Mouse (Mus musculus) forebrain, embryonic 15.5 days (tissue): ENCODE results near the gene Acvr1. TPM values are rescaled to one million over a fixed set of nuclear protein-coding genes. Genes with fewer than 3 reads are reported as not detected.
A peak's percentile ranks its signal among the peaks of the same experiment; 100 is the strongest.

ENCODE experiments used
- ATAC-seq: fragments of 200-750 bp; cut with Nextera tagmentation; replicated peaks from 2 replicates; pipeline ENCODE4 v1.8.0; 2017; ENCODE audit warnings: mild to moderate bottlenecking, moderate TSS enrichment, moderate library complexity
- H3K27ac ChIP-seq: fragments of 300-500 bp; sonication (generic); replicated peaks from 2 replicates; pipeline ENCODE4 v1.5.1; 2015; ENCODE audit warnings: mild to moderate bottlenecking, inconsistent platforms
- H3K27me3 ChIP-seq: fragments of 300-500 bp; sonication (generic); 2 replicates; pipeline ENCODE4 v1.6.1; 2015; ENCODE audit warnings: inconsistent platforms
- H3K36me3 ChIP-seq: fragments of 300-500 bp; sonication (generic); 2 replicates; pipeline ENCODE4 v1.6.1; 2015; ENCODE audit warnings: mild to moderate bottlenecking, inconsistent platforms
- H3K4me1 ChIP-seq: fragments of 300-500 bp; sonication (generic); 2 replicates; pipeline ENCODE4 v1.6.1; 2015; ENCODE audit warnings: inconsistent platforms
- H3K4me2 ChIP-seq: fragments of 300-500 bp; sonication (generic); replicated peaks from 2 replicates; pipeline ENCODE4 v1.6.1; 2015; ENCODE audit warnings: mild to moderate bottlenecking, inconsistent platforms
- H3K4me3 ChIP-seq: fragments of 300-500 bp; sonication (generic); 2 replicates; pipeline ENCODE4 v1.5.1; 2015; ENCODE audit warnings: mild to moderate bottlenecking, inconsistent platforms
- H3K9ac ChIP-seq: fragments of 300-500 bp; sonication (generic); replicated peaks from 2 replicates; pipeline ENCODE4 v1.6.1; 2015; ENCODE audit warnings: mild to moderate bottlenecking, inconsistent platforms
- H3K9me3 ChIP-seq: fragments of 300-500 bp; sonication (generic); 2 replicates; pipeline ENCODE4 v1.6.1; 2016; ENCODE audit warnings: inconsistent platforms
- WGBS: fragments of 180-500 bp; shearing (Covaris S2); methylation state at CpG from one replicate; pipeline ENCODE4 v1.1.7; 2015; ENCODE audit warnings: mixed read lengths; 5-methylcytosine and 5-hydroxymethylcytosine counted together
- polyA plus RNA-seq: library from polyadenylated mRNA; unstranded; fragments of >200 nt; fragmentation: Nextera tagmentation; extraction: Ambion mirVana; gene quantifications from 2 replicates; pipeline ENCODE4 v1.2.1, GENCODE M21; 2015

Gene Acvr1
- polyA plus RNA-seq, 1 experiment from 2014 or later = 7.9 TPM

DNA sequence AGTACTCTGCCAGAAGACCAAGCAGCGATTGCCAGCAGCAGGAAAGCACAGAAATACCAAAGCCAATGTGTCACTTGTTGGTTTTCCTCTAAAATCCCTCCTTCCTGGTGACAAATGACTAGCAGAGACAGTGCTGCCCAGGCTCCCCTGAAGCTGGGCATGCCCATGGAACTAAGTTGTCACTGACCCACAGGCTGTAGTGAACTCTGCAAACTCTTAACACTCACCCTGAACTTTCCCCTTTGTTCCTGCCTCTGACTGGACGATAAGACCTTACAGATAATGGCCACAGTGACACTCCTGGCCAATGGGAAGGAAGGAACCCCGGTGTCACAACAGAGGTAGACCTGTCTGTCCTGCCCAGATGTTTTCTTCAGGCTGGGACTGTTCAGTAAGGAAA, 53.7 kb downstream of the Acvr1 start:
- H3K4me1 ChIP-seq = peaks cover 11% of the 10 kb centered on the region
- H3K9me3 ChIP-seq = no peaks in the 10 kb centered on the region
- H3K36me3 ChIP-seq = no peaks in the 10 kb centered on the region
- WGBS = 77% methylated on average over 3 of the region's 3 CpGs
- no peak overlapping the region for H3K4me3 ChIP-seq
- H3K27ac ChIP-seq = no peak overlapping the region
- H3K27me3 ChIP-seq = no peaks in the 10 kb centered on the region
- no peak overlapping the region for H3K4me2 ChIP-seq
- ATAC-seq = no peak
- H3K9ac ChIP-seq = no peak overlapping the region

DNA sequence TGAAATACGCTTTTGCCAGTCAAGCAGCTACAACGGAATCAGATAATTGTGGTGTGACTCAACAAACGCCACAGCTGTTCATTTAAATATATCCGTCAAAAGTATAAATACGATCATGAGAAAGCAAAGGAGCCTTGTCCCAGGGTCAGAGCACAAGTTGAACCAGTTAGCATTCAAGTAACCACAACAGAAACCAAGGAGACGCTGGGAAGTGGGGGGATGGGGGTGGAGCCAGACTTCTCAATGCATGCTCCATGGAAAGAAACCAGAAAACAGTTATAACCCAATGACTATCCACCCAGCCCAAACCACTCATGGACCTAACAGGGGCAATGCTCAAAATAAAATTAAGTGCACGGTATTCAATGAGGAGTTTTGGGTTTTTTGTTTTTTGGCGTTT, 56.8 kb downstream of the Acvr1 start:
- Histone ChIP-seq H3K9me3 (no peaks in the 10 kb centered on the region), H3K4me2 (no peak overlapping the region), H3K4me1 (0 out of 2 replicates have a peak, but pooled peaks cover 5% of the 10 kb centered on the region), H3K9ac (no peak overlapping the region), H3K27me3 (no peaks in the 10 kb centered on the region), H3K36me3 (peaks cover 4% of the 10 kb centered on the region; the same call in 1 of the 2 replicates), H3K4me3 (no peak overlapping the region), H3K27ac (no peak overlapping the region)
- no peak for ATAC-seq
- WGBS = 52% methylated on average over 8 of the region's 8 CpGs

DNA sequence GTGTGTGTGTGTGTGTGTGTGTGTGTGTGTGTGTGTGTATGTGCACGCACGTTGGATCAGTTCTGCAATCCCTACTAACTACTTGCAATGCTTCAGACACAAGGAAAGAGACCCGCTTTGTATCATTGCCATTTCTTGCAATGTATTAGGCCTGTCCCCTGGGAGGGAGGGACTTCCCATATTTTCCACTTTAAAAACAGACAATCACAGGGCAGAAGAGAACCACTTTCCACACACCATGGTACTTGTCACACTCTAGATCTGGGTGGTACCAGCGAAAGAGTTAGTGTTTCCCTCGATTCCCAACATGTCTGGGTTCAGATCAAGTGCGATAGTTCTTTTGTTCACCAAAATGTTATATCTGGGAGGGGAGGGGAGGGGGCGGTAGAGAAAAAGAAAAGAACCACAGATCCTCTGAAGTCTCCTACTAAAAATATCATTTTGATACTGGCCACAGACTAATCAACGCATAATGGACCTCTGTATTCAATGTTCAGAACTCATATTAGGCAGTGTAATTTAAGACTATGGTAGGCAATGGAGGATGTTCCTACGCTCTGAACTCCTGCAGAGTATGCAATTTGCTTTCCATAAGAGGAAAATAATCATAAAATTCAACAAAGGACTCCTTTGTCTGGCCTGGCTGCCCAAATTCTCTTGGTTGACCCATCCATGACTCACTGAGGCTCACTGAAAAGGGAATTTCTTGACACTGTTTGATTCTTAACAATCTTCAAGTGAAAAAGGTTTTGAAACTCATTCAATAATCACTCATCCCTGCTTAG, 61.5 kb downstream of the Acvr1 start:
- H3K9ac ChIP-seq = no peak overlapping the region
- H3K36me3 ChIP-seq = peaks cover 4% of the 10 kb centered on the region; the same call in 1 of the 2 replicates
- 0 out of 2 replicates have a peak, but pooled peaks cover 3% of the 10 kb centered on the region for H3K4me1 ChIP-seq
- H3K4me3 ChIP-seq = no peak overlapping the region
- no peak for ATAC-seq
- H3K9me3 ChIP-seq = no peaks in the 10 kb centered on the region
- H3K27ac ChIP-seq = no peak overlapping the region
- no peak overlapping the region for H3K4me2 ChIP-seq
- 85% methylated on average over 9 of the region's 9 CpGs for WGBS
- no peaks in the 10 kb centered on the region for H3K27me3 ChIP-seq

DNA sequence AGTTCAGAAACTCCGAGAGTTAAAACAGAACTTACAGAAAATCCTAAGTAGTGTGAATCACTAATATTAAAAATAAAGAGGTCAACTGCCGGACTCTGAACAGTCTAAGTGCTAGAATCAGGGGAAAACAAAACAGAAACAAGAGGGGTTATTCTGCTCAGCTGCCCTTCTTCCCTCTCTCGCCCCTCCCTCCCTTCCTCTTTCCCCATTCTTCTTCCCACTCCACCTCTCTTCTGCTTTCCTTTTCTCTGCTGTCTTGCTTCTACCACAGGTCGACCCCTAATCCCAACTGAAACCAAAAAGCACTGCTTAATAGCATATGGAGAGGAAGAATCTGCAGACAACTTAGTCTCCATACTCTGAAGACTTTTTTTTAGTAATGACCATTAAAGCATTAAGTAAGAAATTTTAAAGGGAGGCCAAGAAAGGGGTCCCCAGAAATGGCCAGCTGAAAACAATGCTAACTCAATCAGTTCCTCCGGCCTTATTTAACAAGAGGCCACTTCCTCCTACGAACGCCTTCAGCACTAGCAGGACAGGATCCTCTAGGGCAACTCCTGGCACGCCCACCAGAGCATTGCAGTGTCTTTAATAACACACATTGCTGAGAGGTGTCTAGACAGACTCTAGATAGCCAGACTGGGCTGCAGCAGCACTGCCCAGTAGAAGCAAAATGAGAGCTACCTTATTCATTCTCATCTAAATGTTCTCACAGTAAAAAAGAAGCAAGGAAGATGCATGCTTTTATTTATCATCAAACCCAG, 70.1 kb downstream of the Acvr1 start:
- Histone ChIP-seq H3K9me3 (no peaks in the 10 kb centered on the region), H3K27me3 (no peaks in the 10 kb centered on the region), H3K36me3 (no peaks in the 10 kb centered on the region), H3K4me2 (no peak overlapping the region), H3K4me3 (no peak overlapping the region), H3K27ac (no peak overlapping the region), H3K9ac (no peak overlapping the region), H3K4me1 (peaks cover 6% of the 10 kb centered on the region)
- WGBS = 73% methylated on average over 8 of the region's 8 CpGs
- ATAC-seq = no peak

DNA sequence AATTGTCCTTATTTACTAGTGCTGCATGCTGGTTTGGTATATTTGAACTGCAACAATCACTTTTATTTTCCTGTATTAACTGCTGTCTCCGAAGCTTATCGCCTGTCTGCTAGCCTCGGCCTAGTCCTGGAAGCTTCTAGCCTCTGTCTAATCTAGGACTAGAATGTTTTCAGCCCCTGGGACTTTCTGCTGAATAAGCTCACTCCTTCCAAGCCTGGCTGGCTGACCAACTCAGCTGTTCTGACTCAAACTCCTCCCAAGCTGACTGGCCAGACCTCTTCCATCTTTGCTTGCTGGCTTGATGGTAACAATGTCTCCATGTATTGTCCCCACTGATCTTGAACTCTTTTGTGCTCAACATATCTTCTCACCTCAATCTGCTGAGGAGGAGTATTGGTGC, 71.7 kb downstream of the Acvr1 start:
- Histone ChIP-seq H3K4me3 (no peak overlapping the region), H3K27me3 (no peaks in the 10 kb centered on the region), H3K9me3 (no peaks in the 10 kb centered on the region), H3K4me1 (peaks cover 6% of the 10 kb centered on the region), H3K27ac (no peak overlapping the region), H3K4me2 (no peak overlapping the region), H3K9ac (no peak overlapping the region), H3K36me3 (no peaks in the 10 kb centered on the region)
- no peak for ATAC-seq
- 89% methylated on average over 3 of the region's 3 CpGs for WGBS

DNA sequence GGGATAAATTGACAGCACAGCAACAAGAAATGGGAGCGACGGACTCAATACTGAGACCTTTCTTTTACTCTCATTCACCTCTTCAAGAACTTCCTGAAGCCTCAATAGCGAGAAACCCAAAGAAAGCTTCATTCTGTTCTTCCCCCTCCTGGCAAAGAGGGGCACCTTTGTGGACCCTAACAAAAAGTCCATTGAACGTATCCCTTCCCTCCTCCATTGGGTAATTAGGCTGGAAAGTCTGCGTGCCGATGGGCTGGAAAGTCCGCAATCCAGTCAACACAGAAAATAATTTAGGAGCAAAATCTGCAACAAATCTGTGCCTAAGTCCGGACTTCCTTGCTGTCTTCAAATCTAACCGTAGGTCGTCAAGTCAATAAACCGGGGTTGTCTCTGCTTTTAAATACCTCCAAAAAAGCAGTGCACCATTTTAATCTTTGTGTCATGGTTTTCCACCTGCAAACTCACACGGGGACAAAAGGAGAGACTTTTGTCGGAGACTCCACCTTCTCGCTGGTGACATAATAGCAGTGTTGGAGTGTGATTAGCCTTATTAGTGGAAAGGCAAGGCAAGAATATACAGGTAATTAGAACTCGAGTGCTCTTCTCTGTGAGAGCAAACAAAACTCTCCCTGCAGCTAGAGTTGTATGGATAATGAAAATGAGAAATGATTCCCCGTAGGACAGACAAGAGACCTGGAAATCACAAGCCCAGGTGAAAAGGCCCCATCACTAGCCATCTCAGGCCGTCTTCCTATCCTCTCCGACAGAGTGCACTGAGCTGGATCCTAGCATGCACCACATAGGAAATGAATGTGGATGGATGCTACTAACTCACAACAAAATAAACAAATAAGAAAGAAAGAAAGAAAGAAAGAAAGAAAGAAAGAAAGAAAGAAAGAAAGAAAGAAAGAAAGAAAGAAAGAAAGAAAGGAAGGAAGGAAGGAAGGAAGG, 73.0 kb downstream of the Acvr1 start:
- Histone ChIP-seq H3K4me3 (no peak overlapping the region), H3K9ac (no peak overlapping the region), H3K27ac (no peak overlapping the region), H3K4me2 (0 out of 2 replicates have a peak overlapping the region, but pooled peaks have one; percentile 3), H3K27me3 (no peaks in the 10 kb centered on the region), H3K36me3 (no peaks in the 10 kb centered on the region), H3K9me3 (no peaks in the 10 kb centered on the region), H3K4me1 (peaks cover 6% of the 10 kb centered on the region)
- no peak for ATAC-seq
- WGBS = 10% methylated on average over 18 of the region's 18 CpGs

DNA sequence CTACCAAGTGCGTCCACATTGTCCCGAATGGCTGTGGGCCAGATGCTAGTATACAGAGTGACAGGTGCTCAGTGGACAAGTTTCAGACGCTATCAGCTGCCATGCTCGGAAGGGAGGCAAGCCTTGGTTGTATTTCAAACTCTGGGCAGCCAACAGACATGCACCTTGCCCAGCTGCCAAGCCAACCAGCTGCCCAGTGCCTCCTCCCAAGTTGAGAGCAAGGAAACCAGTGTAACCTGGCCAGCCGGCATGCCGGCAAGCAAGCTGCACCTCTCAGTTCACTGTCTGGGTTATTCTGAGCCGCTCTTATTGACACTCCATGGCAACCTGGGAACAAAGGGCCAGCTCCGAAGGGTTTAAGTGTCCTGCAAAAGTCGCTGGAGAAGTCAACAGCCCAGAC, 77.7 kb downstream of the Acvr1 start:
- Histone ChIP-seq H3K27me3 (no peaks in the 10 kb centered on the region), H3K36me3 (no peaks in the 10 kb centered on the region), H3K9me3 (no peaks in the 10 kb centered on the region), H3K4me1 (peaks cover 31% of the 10 kb centered on the region), H3K4me3 (no peak overlapping the region), H3K27ac (no peak overlapping the region), H3K9ac (no peak overlapping the region), H3K4me2 (no peak overlapping the region)
- no peak for ATAC-seq
- WGBS = 84% methylated on average over 9 of the region's 9 CpGs

DNA sequence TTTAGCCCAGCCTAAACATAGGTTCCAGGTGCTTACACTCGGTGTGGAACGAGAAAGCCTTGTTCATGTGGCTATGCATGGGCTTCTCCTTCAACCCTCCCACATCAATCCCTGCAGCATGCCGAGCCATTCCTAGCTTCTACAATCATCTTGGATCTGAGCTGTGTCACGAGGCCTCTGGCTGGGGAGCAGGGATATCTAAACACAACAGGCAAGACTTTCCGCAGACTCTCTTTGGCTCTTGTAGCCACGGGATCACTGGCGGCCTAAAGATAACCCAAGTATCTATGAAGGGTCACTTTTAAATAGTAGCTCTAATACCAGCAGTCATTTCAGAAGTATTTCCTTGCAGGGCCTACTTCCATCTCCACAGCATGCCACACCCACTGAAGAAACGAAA, 78.6 kb downstream of the Acvr1 start:
- Histone ChIP-seq H3K9me3 (no peaks in the 10 kb centered on the region), H3K27me3 (no peaks in the 10 kb centered on the region), H3K9ac (no peak overlapping the region), H3K4me3 (no peak overlapping the region), H3K4me1 (peaks cover 30% of the 10 kb centered on the region), H3K36me3 (no peaks in the 10 kb centered on the region), H3K4me2 (no peak overlapping the region), H3K27ac (no peak overlapping the region)
- WGBS = 95% methylated on average over 8 of the region's 8 CpGs
- no peak for ATAC-seq

DNA sequence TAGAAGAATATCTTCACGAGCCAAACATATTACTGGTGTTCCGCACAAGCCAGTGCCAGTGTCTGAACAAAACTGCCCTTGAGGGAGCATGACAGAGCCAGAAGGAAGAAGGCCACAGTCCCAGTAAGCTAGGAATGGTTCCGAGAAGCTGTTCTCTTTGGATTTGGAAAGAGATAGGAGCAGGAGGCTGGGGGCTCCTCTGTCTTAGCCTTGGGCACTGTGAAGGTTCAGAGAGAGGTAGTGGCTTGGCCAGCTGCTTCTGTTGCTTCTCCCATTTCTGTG, 79.7 kb downstream of the Acvr1 start:
- no peak overlapping the region for H3K4me2 ChIP-seq
- 0 out of 2 replicates have a peak overlapping the region, but pooled peaks have one; percentile 9 for H3K27ac ChIP-seq
- H3K9ac ChIP-seq = no peak overlapping the region
- no peaks in the 10 kb centered on the region for H3K27me3 ChIP-seq
- 56% methylated on average over 3 of the region's 3 CpGs for WGBS
- no peaks in the 10 kb centered on the region for H3K9me3 ChIP-seq
- no peak overlapping the region for H3K4me3 ChIP-seq
- peaks cover 30% of the 10 kb centered on the region for H3K4me1 ChIP-seq
- no peak for ATAC-seq
- H3K36me3 ChIP-seq = no peaks in the 10 kb centered on the region

DNA sequence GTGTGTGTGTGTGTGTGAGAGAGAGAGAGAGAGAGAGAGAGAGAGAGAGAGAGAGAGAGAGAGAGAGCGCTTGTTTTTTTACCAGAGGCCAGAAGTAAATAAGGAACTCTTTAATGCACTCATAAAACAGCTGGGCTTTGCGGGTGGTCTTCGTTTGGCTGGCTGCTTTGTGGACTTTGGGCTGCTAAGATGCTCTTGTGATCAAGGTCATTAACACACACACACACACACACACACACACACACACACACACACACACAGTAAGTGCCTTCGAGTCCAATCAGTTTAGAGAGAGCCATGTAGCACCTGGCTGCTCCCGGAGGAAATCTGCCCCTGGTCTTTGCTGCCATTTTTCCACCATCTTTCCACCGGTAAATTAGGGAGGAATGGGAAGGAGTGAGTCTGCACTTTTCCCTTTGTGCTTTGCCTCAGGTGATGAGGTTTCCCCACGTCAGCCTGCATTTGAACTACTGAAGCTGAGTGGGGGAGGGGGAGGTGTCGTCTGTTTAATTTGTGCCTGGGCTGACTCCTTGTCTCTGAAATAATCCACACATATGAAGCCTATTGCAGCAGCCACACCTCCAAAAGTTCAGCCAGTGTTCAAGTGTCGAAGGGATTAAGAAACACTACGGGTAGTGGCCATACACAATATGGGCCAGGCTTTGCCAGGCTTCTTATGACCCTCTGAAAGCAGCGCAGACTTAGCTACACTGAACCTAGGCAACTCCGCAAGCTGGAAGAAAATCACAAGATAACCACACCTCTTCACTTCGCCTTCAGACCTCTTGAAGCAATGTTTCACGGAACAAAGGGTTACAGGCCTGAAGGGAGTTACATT, 80.3 kb downstream of the Acvr1 start:
- WGBS = 42% methylated on average over 14 of the region's 14 CpGs
- no peak overlapping the region for H3K4me3 ChIP-seq
- no peaks in the 10 kb centered on the region for H3K27me3 ChIP-seq
- H3K4me2 ChIP-seq = no peak overlapping the region
- no peaks in the 10 kb centered on the region for H3K36me3 ChIP-seq
- no peaks in the 10 kb centered on the region for H3K9me3 ChIP-seq
- 0 out of 2 replicates have a peak overlapping the region, but pooled peaks have one; percentile 9 for H3K27ac ChIP-seq
- ATAC-seq = no peak
- peaks cover 32% of the 10 kb centered on the region for H3K4me1 ChIP-seq
- no peak overlapping the region for H3K9ac ChIP-seq

DNA sequence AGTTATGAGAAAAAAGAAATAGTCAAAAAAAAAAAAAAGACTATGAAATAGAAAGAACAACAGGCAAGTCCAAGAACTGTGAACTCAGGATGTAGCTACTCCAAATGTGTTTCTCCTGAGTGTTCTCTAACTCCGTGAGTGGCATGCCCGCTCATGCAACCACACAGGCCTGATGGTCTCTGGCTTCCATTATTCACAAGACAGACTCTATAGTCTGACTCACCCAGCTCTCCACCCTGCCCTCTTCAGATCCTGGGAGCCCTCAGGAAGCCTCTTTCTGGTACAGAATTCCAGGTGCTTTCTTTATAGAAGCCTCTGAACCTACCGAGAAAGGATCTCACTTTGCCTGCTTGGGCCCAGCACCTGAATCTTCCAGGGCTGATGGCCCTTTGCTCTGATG, 81.3 kb downstream of the Acvr1 start:
- no peak overlapping the region for H3K4me3 ChIP-seq
- no peaks in the 10 kb centered on the region for H3K9me3 ChIP-seq
- H3K36me3 ChIP-seq = no peaks in the 10 kb centered on the region
- 68% methylated on average over 3 of the region's 3 CpGs for WGBS
- H3K27ac ChIP-seq = no peak overlapping the region
- ATAC-seq = no peak
- no peaks in the 10 kb centered on the region for H3K27me3 ChIP-seq
- H3K4me2 ChIP-seq = no peak overlapping the region
- no peak overlapping the region for H3K9ac ChIP-seq
- H3K4me1 ChIP-seq = peaks cover 34% of the 10 kb centered on the region
